Mouse (Mus musculus) heart, embryonic 13.5 days (tissue): ENCODE data around the gene G3bp1. TPM values are rescaled to one million over a fixed set of nuclear protein-coding genes. Genes with fewer than 3 reads are reported as not detected.

Source experiments
- microRNA-seq: library from miRNA; unstranded; fragments of <30 nt; microRNA quantifications from one replicate; pipeline ENCODE4, GENCODE M21; 2016
- polyA plus RNA-seq: library from polyadenylated mRNA; unstranded; fragments of >200 nt; fragmentation: Nextera tagmentation; extraction: Ambion mirVana; gene quantifications from 2 replicates; pipeline ENCODE4 v1.2.1, GENCODE M21; 2015

The G3bp1 gene
- polyA plus RNA-seq, 1 experiment from 2014 or later = 111 TPM

Small RNA genes within 50 kb of the gene (microRNA-seq; reads per million reads assigned to microRNA genes)
- not detected for gene Mir7652

Other genes starting within 250 kb of the G3bp1 start
- gene Fat2, start 133.1 kb upstream of the G3bp1 start, polyA plus RNA-seq = 0.01 TPM in 1 of 2 replicates, not detected in the other
- 1,654 and 1,741 TPM in 2 replicates for gene Sparc, start 46.5 kb upstream of the G3bp1 start, polyA plus RNA-seq
- 283 and 302 TPM in 2 replicates for gene Atox1, start 8.4 kb upstream of the G3bp1 start, polyA plus RNA-seq
- not detected in 2 replicates for gene Glra1, start 138.5 kb downstream of the G3bp1 start, polyA plus RNA-seq